Mouse (Mus musculus): ENCODE data around the gene Papola. TPM values are rescaled to one million over a fixed set of nuclear protein-coding genes. Genes with fewer than 3 reads are reported as not detected.

The Papola gene
- polyA plus RNA-seq, 1 experiment from 2014 or later: 159 TPM

DNA sequence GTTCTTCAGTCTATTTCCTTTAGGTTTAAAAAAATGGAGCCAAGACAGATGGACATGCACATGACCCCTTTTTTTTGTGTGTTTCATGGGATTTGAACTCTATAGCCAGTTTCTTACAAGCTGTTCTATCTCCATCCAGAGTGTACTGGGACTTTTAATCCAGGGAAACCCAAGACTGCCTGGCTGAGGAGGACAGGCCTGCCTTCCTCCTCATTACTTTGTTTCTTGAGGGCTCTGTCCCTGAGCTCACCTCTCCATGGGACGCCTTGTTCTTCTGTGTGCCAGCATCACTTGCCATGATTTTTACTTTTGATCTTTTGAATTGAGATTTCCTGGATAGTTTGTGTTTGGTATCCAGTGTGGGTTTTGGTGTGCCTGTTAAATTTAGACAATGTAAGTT, 1.6 kb downstream of the Papola start:
- no peak overlapping the region for H3K27ac ChIP-seq (replicated peaks; ENCODE audit: low read depth, low read length)
- H3K4me3 ChIP-seq (ENCODE audit: low read depth, low read length): peak overlapping the region; percentile 96
- H3K9me3 ChIP-seq (ENCODE audit: control insufficient read depth, low read length): no peaks in the 10 kb centered on the region
- ATAC-seq (ENCODE audit: low read depth) (no peak), DNase-seq (ENCODE audit: low spot score) (no peak)
- H3K36me3 ChIP-seq (ENCODE audit: control insufficient read depth, insufficient read depth, low read length): no peaks in the 10 kb centered on the region
- H3K4me1 ChIP-seq (ENCODE audit: control insufficient read depth, insufficient read depth, low read length): peaks cover 12% of the 10 kb centered on the region
- H3K9ac ChIP-seq (ENCODE audit: low read depth, low read length): peak overlapping the region; percentile 95
- no peaks in the 10 kb centered on the region for H3K27me3 ChIP-seq (replicated peaks; ENCODE audit: control insufficient read depth, insufficient read depth, low read length)
- H3K4me2 ChIP-seq (ENCODE audit: low read depth, low read length): peak overlapping the region; percentile 58
- 76% methylated on average over 1 of the region's 1 CpGs for WGBS

DNA sequence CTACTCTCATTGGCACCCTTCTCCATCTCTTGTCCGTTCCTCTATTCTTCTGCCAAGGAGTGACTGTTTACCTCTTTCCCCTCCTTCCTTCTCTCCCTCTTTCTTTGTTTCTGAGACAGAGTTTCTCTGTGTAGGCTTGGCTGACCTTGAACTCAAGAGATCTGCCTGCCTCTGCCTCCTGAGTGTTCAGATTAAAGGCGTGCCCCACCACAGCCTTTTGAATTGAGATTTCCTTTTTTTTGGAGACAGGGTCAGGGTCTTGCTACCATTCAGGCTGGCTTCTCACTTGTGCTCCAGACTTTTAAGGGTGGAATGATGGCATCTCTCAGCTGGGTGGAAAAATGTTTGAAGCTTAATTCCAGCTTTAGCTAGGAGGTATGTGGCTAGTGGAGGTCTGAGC, 3.1 kb downstream of the Papola start:
- peaks cover 12% of the 10 kb centered on the region for H3K4me1 ChIP-seq (ENCODE audit: control insufficient read depth, insufficient read depth, low read length)
- 96% methylated on average over 2 of the region's 2 CpGs for WGBS
- H3K4me3 ChIP-seq (ENCODE audit: low read depth, low read length): no peak overlapping the region
- H3K4me2 ChIP-seq (ENCODE audit: low read depth, low read length): no peak overlapping the region
- no peaks in the 10 kb centered on the region for H3K27me3 ChIP-seq (replicated peaks; ENCODE audit: control insufficient read depth, insufficient read depth, low read length)
- ATAC-seq (ENCODE audit: low read depth) (no peak), DNase-seq (ENCODE audit: low spot score) (no peak)
- no peaks in the 10 kb centered on the region for H3K36me3 ChIP-seq (ENCODE audit: control insufficient read depth, insufficient read depth, low read length)
- H3K9me3 ChIP-seq (ENCODE audit: control insufficient read depth, low read length): no peaks in the 10 kb centered on the region
- no peak overlapping the region for H3K9ac ChIP-seq (ENCODE audit: low read depth, low read length)
- H3K27ac ChIP-seq (replicated peaks; ENCODE audit: low read depth, low read length): no peak overlapping the region

DNA sequence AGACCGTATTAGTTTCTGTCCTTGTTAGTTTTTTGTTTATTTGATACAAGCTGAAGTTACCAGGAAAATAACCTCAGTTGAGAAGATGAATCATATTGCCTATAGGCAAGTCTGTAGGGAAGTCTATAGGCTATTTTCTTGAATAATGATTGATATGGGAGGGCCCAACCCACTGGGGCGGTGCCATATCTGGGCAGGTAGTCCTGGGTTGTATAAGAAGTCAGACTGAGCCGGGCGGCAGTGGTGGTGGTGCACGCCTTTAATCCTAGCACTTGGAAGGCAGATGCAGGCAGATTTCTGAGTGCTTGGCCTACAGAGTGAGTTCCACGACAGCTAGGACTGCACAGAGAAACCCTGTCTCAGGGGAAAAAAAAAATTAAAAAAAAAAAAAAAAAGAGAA, 5.4 kb downstream of the Papola start:
- Histone ChIP-seq H3K4me2 (ENCODE audit: low read depth, low read length) (no peak overlapping the region), H3K9me3 (ENCODE audit: control insufficient read depth, low read length) (no peaks in the 10 kb centered on the region), H3K9ac (ENCODE audit: low read depth, low read length) (no peak overlapping the region), H3K36me3 (ENCODE audit: control insufficient read depth, insufficient read depth, low read length) (no peaks in the 10 kb centered on the region), H3K4me1 (ENCODE audit: control insufficient read depth, insufficient read depth, low read length) (peaks cover 12% of the 10 kb centered on the region), H3K27me3 (replicated peaks; ENCODE audit: control insufficient read depth, insufficient read depth, low read length) (no peaks in the 10 kb centered on the region), H3K4me3 (ENCODE audit: low read depth, low read length) (no peak overlapping the region), H3K27ac (replicated peaks; ENCODE audit: low read depth, low read length) (no peak overlapping the region)
- 87% methylated on average over 6 of the region's 6 CpGs for WGBS
- ATAC-seq (ENCODE audit: low read depth) (no peak), DNase-seq (ENCODE audit: low spot score) (no peak)

DNA sequence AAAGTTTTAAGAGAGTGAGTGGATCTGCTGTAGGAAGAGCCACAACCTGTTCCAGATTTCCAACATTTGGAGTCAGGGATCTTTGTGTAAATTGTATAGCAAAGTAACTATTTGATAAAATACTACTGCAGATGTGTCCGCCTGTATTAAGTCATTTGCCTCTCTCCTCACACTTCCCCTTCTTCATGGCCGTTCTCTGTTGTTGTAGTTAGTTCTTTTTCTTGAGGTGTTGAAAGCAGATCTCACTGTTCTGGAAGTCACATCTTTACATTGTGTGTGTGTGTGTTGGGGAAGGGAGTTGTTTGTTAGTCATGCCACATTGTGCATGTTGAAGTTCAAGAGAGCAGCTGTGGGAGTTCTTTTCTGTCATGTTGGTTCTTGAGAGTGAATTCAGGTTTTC, 10.4 kb downstream of the Papola start:
- Histone ChIP-seq H3K27ac (replicated peaks; ENCODE audit: low read depth, low read length) (no peak overlapping the region), H3K9me3 (ENCODE audit: control insufficient read depth, low read length) (no peaks in the 10 kb centered on the region), H3K4me1 (ENCODE audit: control insufficient read depth, insufficient read depth, low read length) (peaks cover 3% of the 10 kb centered on the region; the same call in 1 of the 2 replicates), H3K9ac (ENCODE audit: low read depth, low read length) (no peak overlapping the region), H3K36me3 (ENCODE audit: control insufficient read depth, insufficient read depth, low read length) (peaks cover 6% of the 10 kb centered on the region), H3K4me3 (ENCODE audit: low read depth, low read length) (no peak overlapping the region), H3K27me3 (replicated peaks; ENCODE audit: control insufficient read depth, insufficient read depth, low read length) (no peaks in the 10 kb centered on the region), H3K4me2 (ENCODE audit: low read depth, low read length) (no peak overlapping the region)
- 93% methylated on average over 2 of the region's 2 CpGs for WGBS
- ATAC-seq (ENCODE audit: low read depth) (no peak), DNase-seq (ENCODE audit: low spot score) (no peak)

DNA sequence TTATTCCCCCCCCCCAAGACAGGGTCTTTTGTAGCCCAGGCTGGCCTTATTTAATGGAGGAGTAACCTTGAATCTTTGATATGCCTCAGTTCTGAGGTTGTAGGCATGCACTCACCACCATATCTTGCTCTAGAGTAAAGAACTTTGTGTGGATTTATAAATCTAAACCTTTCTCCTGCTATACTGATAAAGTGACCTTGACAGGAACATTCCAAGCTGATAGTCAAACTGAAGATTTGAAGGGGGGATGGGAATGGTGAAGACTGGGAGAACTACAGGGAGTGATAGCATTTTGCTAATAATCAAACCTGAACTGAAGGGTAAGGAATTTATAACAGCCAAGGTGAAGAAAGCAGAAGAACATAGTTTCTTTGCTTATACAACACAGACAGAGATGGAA, 13.5 kb downstream of the Papola start:
- Histone ChIP-seq H3K36me3 (ENCODE audit: control insufficient read depth, insufficient read depth, low read length) (peaks cover 32% of the 10 kb centered on the region), H3K4me1 (ENCODE audit: control insufficient read depth, insufficient read depth, low read length) (no peaks in the 10 kb centered on the region), H3K4me3 (ENCODE audit: low read depth, low read length) (no peak overlapping the region), H3K9ac (ENCODE audit: low read depth, low read length) (no peak overlapping the region), H3K4me2 (ENCODE audit: low read depth, low read length) (no peak overlapping the region), H3K27ac (replicated peaks; ENCODE audit: low read depth, low read length) (no peak overlapping the region), H3K9me3 (ENCODE audit: control insufficient read depth, low read length) (no peaks in the 10 kb centered on the region), H3K27me3 (replicated peaks; ENCODE audit: control insufficient read depth, insufficient read depth, low read length) (no peaks in the 10 kb centered on the region)
- DNase-seq (ENCODE audit: low spot score) (no peak), ATAC-seq (ENCODE audit: low read depth) (no peak)

DNA sequence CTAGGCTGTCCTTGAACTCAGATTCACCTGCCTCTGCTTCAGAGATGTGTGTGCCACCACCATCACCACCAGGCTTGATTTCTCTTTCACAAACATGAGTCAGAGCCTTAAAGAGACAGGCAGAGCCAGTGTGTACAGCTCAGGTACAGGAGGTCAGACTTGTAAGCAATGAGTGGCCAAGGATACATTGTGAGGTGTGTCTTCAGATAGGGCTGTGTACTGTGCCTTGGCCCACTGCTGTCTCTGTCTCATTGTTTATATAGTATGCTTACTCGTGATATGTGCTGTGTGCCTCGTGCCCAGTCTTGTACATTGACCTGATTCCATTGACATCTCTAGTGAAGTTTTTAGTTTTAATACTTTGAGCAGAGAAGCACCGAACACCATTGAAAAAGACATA, 21.3 kb downstream of the Papola start:
- Histone ChIP-seq H3K27me3 (replicated peaks; ENCODE audit: control insufficient read depth, insufficient read depth, low read length) (no peaks in the 10 kb centered on the region), H3K9ac (ENCODE audit: low read depth, low read length) (no peak overlapping the region), H3K27ac (replicated peaks; ENCODE audit: low read depth, low read length) (no peak overlapping the region), H3K9me3 (ENCODE audit: control insufficient read depth, low read length) (no peaks in the 10 kb centered on the region), H3K36me3 (ENCODE audit: control insufficient read depth, insufficient read depth, low read length) (peaks cover 82% of the 10 kb centered on the region), H3K4me2 (ENCODE audit: low read depth, low read length) (no peak overlapping the region), H3K4me3 (ENCODE audit: low read depth, low read length) (no peak overlapping the region), H3K4me1 (ENCODE audit: control insufficient read depth, insufficient read depth, low read length) (no peaks in the 10 kb centered on the region)
- WGBS: 92% methylated on average over 3 of the region's 3 CpGs
- no peak for DNase-seq (ENCODE audit: low spot score)
- ATAC-seq (ENCODE audit: low read depth): no peak

DNA sequence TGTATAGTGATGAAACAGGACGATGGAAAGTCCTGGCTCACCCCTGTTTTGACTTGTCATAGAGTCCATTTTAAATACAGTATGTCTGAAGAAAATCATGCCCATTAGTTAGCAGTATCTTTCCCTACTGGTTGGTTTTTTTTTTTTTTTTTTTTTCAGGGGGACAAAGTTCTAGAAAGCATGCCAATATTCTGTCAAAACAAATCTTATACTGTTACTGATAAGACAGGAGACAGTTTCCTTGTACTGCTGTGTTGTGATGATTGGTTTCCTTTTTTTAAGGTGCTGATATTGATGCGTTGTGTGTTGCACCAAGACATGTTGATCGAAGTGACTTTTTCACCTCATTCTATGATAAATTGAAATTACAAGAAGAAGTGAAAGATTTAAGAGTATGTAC, 21.7 kb downstream of the Papola start:
- Histone ChIP-seq H3K9ac (ENCODE audit: low read depth, low read length) (no peak overlapping the region), H3K27ac (replicated peaks; ENCODE audit: low read depth, low read length) (no peak overlapping the region), H3K9me3 (ENCODE audit: control insufficient read depth, low read length) (no peaks in the 10 kb centered on the region), H3K4me2 (ENCODE audit: low read depth, low read length) (no peak overlapping the region), H3K36me3 (ENCODE audit: control insufficient read depth, insufficient read depth, low read length) (peaks cover 82% of the 10 kb centered on the region), H3K27me3 (replicated peaks; ENCODE audit: control insufficient read depth, insufficient read depth, low read length) (no peaks in the 10 kb centered on the region), H3K4me1 (ENCODE audit: control insufficient read depth, insufficient read depth, low read length) (no peaks in the 10 kb centered on the region), H3K4me3 (ENCODE audit: low read depth, low read length) (no peak overlapping the region)
- WGBS: 98% methylated on average over 3 of the region's 3 CpGs
- ATAC-seq (ENCODE audit: low read depth): no peak
- DNase-seq (ENCODE audit: low spot score): no peak

DNA sequence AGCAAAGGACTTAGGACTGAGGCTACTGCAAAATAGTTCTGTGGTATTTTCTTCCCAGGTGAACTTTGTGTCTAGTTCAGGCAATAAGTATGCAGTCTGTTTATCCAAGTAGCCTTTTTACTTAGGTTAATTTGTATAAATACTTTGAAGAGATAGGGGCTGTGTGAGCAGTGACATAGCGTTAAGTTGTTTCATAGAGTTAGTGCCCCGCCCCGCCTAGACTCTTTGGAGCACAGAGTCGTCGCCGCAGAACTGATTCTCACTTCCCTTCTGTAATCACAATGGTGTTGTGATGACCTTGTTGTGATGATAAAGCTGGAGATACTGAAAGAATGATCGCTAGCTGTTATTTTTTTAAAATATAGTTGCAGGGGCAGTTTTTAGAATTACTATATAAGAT, 22.9 kb downstream of the Papola start:
- Histone ChIP-seq H3K27ac (replicated peaks; ENCODE audit: low read depth, low read length) (no peak overlapping the region), H3K36me3 (ENCODE audit: control insufficient read depth, insufficient read depth, low read length) (peaks cover 88% of the 10 kb centered on the region)

DNA sequence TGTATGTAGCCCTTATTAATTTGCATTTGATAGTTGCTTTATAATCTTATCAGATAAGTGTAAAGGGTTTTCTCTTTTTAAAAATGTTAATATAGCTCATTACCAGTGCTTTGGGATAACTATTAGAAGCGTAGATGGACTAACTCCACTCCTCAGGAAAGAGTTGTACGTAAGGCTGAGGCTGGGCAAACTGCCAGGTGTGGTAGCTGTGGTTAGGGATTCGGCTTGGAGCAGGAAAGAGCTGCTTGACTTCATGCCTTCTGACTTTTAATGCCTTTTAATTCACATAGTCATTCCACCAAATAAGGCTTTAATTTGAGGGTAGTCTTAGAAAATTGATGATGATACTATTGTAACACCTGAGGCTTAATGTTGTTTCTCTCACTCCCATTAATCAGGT, 24.5 kb downstream of the Papola start:
- H3K9me3 ChIP-seq (ENCODE audit: control insufficient read depth, low read length): no peaks in the 10 kb centered on the region
- ATAC-seq (ENCODE audit: low read depth) (no peak), DNase-seq (ENCODE audit: low spot score) (peak; percentile 73)
- H3K27me3 ChIP-seq (replicated peaks; ENCODE audit: control insufficient read depth, insufficient read depth, low read length): no peaks in the 10 kb centered on the region
- no peak overlapping the region for H3K27ac ChIP-seq (replicated peaks; ENCODE audit: low read depth, low read length)
- no peak overlapping the region for H3K4me2 ChIP-seq (ENCODE audit: low read depth, low read length)
- H3K4me1 ChIP-seq (ENCODE audit: control insufficient read depth, insufficient read depth, low read length): no peaks in the 10 kb centered on the region
- H3K9ac ChIP-seq (ENCODE audit: low read depth, low read length): no peak overlapping the region
- H3K36me3 ChIP-seq (ENCODE audit: control insufficient read depth, insufficient read depth, low read length): peaks cover 86% of the 10 kb centered on the region
- WGBS: 40% methylated on average over 3 of the region's 3 CpGs
- no peak overlapping the region for H3K4me3 ChIP-seq (ENCODE audit: low read depth, low read length)

More for the DNA sequence above, 22.9 kb downstream of the Papola start:
- Histone ChIP-seq H3K9ac (ENCODE audit: low read depth, low read length) (no peak overlapping the region), H3K9me3 (ENCODE audit: control insufficient read depth, low read length) (no peaks in the 10 kb centered on the region), H3K4me2 (ENCODE audit: low read depth, low read length) (no peak overlapping the region), H3K27me3 (replicated peaks; ENCODE audit: control insufficient read depth, insufficient read depth, low read length) (no peaks in the 10 kb centered on the region), H3K4me1 (ENCODE audit: control insufficient read depth, insufficient read depth, low read length) (no peaks in the 10 kb centered on the region), H3K4me3 (ENCODE audit: low read depth, low read length) (no peak overlapping the region)
- no peak for ATAC-seq (ENCODE audit: low read depth)
- WGBS: 94% methylated on average over 7 of the region's 7 CpGs
- DNase-seq (ENCODE audit: low spot score): no peak

All from embryonic facial prominence, embryonic 14.5 days (tissue).